Mouse (Mus musculus) layer of hippocampus, adult 2 months (tissue): ENCODE measurements at regions not wholly inside any gene's neighbourhood (a gene's known extent, or its start where the extent isn't known, plus 50 kb on each side); places are given as distances from the start of the nearest gene placed in this dataset.

Experiments
- DNase-seq, 2 experiments: peaks; one replicate each; pipeline ENCODE4 v3.0.0; 2022; ENCODE audit warnings: low spot score in 2 of 2
- H3K27ac ChIP-seq: fragments of 200-600 bp; 2 replicates; pipeline ENCODE4 v1.8.1; 2022
- H3K4me3 ChIP-seq: fragments of 200-600 bp; 2 replicates; pipeline ENCODE4 v1.8.1; 2022; ENCODE audit warnings: mild to moderate bottlenecking
- CTCF ChIP-seq: fragments of 200-600 bp; conservative IDR thresholded peaks from 2 replicates; pipeline ENCODE4 v1.8.1; 2022; ENCODE audit warnings: antibody characterized with exemption, mild to moderate bottlenecking, moderate library complexity

DNA sequence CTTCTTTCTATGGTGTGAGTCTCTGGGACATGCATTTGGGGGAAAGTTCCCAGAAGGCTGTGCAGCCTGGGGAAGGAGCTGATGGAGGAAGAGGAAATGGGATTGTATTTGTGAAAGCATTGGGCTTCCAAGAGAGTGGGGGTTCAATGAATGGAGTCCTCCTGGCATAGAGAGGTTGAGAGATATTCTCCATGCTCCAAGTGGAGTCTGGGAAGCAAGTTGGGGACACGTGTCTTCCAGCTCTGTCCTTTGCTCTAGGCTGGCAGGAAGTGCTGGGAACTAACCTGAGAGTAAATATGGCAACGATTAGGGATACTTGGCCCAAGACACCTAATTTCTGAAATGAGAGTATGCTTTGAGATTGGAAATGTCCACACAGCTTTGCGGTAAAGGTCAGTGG, 58.3 kb upstream of the Ahctf1 start:
- no peak for TF ChIP-seq CTCF
- no peak overlapping the region for H3K27ac ChIP-seq
- H3K4me3 ChIP-seq = no peak overlapping the region
- no peak for DNase-seq

DNA sequence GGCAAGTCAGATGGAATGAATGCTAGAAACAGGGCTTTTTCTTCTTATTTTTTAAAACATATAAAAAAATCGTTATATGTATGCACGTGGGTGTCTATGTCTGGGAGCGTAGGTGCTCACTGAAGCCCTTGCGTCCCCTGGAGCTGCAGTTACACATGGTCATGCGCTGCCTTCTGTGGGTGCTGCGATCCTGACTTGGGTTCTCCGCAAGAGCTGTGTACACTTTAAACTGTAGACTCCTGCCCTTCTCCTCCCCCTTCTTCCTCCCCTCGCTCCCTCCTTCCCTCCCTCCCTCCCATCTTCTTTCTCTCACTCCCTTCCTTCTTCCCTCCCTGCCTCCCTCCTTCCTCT, 56.0 kb upstream of the Ahctf1 start:
- no peak for TF ChIP-seq CTCF
- no peak overlapping the region for H3K4me3 ChIP-seq
- DNase-seq = no peak
- no peak overlapping the region for H3K27ac ChIP-seq

DNA sequence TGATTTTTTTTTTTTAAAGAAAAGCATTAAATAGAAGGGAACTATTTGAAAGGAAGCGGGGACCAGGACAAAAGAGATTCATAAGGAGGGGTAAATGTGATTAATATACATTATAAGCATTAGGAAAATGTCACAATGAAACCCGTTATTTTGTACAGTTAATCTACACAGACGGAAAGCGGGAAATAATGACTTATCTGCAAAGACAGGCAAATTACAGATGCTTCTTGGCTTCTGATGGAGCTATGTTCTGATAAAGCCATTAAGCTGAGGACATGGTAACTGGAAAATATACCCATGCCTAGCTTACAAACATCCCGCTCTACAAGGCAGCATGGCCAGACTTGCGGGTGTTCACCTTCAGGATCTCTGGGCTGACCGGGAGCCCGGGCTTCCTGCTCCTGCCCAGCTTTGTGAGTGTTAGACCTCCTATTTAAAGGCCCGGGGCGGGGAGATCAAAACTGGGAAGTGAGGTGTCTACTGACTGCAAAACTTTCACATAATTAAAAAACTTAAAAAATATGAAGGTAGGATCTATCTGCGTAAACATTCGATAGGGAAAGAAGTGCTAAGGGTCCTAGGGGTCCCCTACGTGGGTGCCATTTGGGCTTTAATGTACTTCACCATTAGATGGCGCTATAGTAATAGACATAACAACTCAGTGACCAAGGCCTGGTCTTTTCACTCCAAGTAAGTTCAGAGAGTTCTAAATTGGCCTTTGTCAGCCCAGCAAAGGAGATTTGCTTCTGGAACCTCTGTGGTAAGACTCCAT, 55.5 kb upstream of the Ahctf1 start:
- TF ChIP-seq CTCF = peak; percentile 86
- peak in 1 of 2 experiments; percentile 41 for DNase-seq
- H3K27ac ChIP-seq = no peak overlapping the region
- H3K4me3 ChIP-seq = no peak overlapping the region

DNA sequence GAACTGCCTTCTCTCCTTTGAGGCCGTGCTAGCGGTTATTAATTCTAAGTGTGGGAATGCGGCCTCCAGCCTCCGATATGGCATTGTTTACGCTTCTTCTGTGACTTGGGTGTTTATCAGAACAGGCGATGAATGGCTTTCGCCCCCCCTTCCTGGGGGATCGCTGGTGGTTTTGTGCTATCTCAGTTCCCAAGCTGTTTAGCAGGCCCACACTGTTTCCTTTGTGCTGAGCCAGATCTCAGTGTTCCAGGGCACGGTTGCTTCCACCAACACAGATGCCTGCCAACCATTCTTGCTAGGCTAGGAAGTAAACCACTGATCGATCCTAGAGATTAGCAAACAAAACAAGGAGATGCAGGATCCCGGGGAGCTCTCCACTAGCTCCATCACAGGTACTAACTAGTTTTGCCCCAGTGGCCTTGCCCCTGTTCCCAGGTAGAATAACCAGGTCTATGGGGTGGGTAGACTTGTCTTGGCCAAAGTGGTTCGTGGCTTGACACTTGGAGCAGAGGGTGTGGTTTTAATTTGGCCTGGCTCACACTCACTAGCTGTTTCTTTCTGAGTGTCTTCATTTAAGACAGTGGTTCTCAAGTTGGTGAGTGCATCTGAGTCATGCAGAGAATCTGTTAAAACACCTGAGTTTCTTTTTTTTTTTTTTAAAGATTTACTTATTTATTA, 50.9 kb upstream of the Ahctf1 start:
- DNase-seq = peak; percentile 39 to 53
- Histone ChIP-seq H3K27ac (peak overlapping the region; percentile 82), H3K4me3 (no peak overlapping the region)
- no peak for TF ChIP-seq CTCF
